Mouse (Mus musculus) olfactory bulb, adult 2 months (tissue): ENCODE measurements at regions not wholly inside any gene's neighbourhood (a gene's known extent, or its start where the extent isn't known, plus 50 kb on each side); places are given as distances from the start of the nearest gene placed in this dataset.

Experiments
- CTCF ChIP-seq: fragments of 200-500 bp; IDR thresholded peaks from 2 replicates; pipeline ENCODE4 v1.5.1; 2012; ENCODE audit warnings: low read depth, mild to moderate bottlenecking, low read length, moderate library complexity; ENCODE audit not compliant: insufficient read depth
- POLR2A ChIP-seq: fragments of 200-500 bp; IDR thresholded peaks from 2 replicates; pipeline ENCODE4 v1.6.1; 2012; ENCODE audit warnings: mild to moderate bottlenecking, low read depth, low read length, moderate library complexity; ENCODE audit not compliant: insufficient read depth

DNA sequence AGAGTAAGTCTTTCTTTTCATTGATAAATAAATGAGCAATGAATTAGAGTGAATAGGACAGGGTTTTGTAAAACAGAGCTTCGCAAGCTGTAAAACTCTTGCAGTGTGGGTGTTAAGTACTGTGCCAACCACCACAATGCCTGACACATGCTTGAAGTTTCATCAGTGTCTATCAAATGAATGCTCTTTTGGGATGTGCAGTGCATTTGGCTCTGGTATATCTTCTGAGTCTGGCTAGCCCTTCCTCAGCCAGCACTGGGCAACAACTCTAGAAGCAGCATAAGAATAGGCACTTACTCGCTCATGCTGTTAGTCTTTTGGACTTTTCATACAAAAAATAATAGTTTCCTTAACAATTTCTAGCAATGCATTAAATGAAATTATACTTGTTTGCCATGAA lies 370.9 kb downstream of the Hs3st1 start:
- TF ChIP-seq CTCF (no peak), POLR2A (no peak)
